Mouse (Mus musculus) spleen, adult 2 months (tissue): ENCODE measurements at regions not wholly inside any gene's neighbourhood (a gene's known extent, or its start where the extent isn't known, plus 50 kb on each side); places are given as distances from the start of the nearest gene placed in this dataset.

Experiments
- DNase-seq, 2 experiments: peaks; one replicate each; pipeline versions ENCODE4 v3.0.0 to v3.0.0-alpha.2; 2012 to 2021; ENCODE audit warnings: low spot score in 2 of 2, low read depth in 1 of 2
- H3K27ac ChIP-seq: fragments of 200-500 bp; 2 replicates; pipeline ENCODE4 v1.5.1; 2012; ENCODE audit warnings: low read length, inconsistent platforms; ENCODE audit not compliant: insufficient read depth
- H3K27me3 ChIP-seq: fragments of 200-500 bp; 2 replicates; pipeline ENCODE4 v1.6.1; 2012; ENCODE audit warnings: mild to moderate bottlenecking, moderate library complexity, low read length, inconsistent platforms; ENCODE audit not compliant: control insufficient read depth, insufficient read depth
- H3K36me3 ChIP-seq: fragments of 200-500 bp; 2 replicates; pipeline ENCODE4 v1.6.1; 2012; ENCODE audit warnings: mild to moderate bottlenecking, low read length, inconsistent platforms; ENCODE audit not compliant: control insufficient read depth, insufficient read depth
- H3K4me1 ChIP-seq: fragments of 200-500 bp; 2 replicates; pipeline ENCODE4 v1.6.1; 2011; ENCODE audit warnings: inconsistent platforms; ENCODE audit not compliant: control insufficient read depth, insufficient read depth, insufficient read length
- H3K4me3 ChIP-seq: fragments of 200-500 bp; 2 replicates; pipeline ENCODE4 v1.5.1; 2011; ENCODE audit warnings: mild to moderate bottlenecking, inconsistent platforms; ENCODE audit not compliant: insufficient read depth, insufficient read length; ENCODE audit errors: extremely low read depth
- CTCF ChIP-seq: fragments of 200-500 bp; IDR thresholded peaks from 2 replicates; pipeline ENCODE4 v1.5.1; 2011; ENCODE audit warnings: mild to moderate bottlenecking, inconsistent platforms; ENCODE audit not compliant: insufficient read depth, insufficient read length, insufficient replicate concordance; ENCODE audit errors: extremely low read depth
- POLR2A ChIP-seq: fragments of 200-500 bp; IDR thresholded peaks from 2 replicates; pipeline ENCODE4 v1.6.1; 2011; ENCODE audit warnings: low read depth, low read length, inconsistent platforms
- WGBS: fragments of 180-500 bp; shearing (Covaris S2); methylation state at CpG from one replicate; pipeline ENCODE4 v1.1.7; 2018; 5-methylcytosine and 5-hydroxymethylcytosine counted together

GRCm38 (mm10) chr1:185684638-185685037 is 230.0 kb downstream of the Slc30a10 start:
- DNase-seq, result no peak
- Histone ChIP-seq H3K36me3 (no peaks in the 10 kb centered on the region), H3K4me1 (no peaks in the 10 kb centered on the region), H3K27ac (no peak overlapping the region), H3K27me3 (no peaks in the 10 kb centered on the region), H3K4me3 (no peak overlapping the region)
- WGBS, result 77% methylated on average over 9 of the region's 9 CpGs
- no peak for TF ChIP-seq POLR2A
- TF ChIP-seq CTCF, result peak; percentile 4; the same call in 1 of the 2 replicates

GRCm38 (mm10) chr1:185688506-185688905 is 233.9 kb downstream of the Slc30a10 start:
- no peak overlapping the region for H3K27ac ChIP-seq
- no peaks in the 10 kb centered on the region for H3K27me3 ChIP-seq
- DNase-seq, result no peak
- TF ChIP-seq CTCF (no peak), POLR2A (no peak)
- 95% methylated on average over 10 of the region's 10 CpGs for WGBS
- no peaks in the 10 kb centered on the region for H3K4me1 ChIP-seq
- H3K4me3 ChIP-seq, result no peak overlapping the region
- H3K36me3 ChIP-seq, result no peaks in the 10 kb centered on the region

- no peak overlapping the region for H3K4me3 ChIP-seq
These were observed 240.7 kb downstream of the Slc30a10 start for GRCm38 (mm10) chr1:185695394-185695793.

GRCm38 (mm10) chr1:185699758-185700157 is 245.1 kb downstream of the Slc30a10 start:
- Histone ChIP-seq H3K4me1 (no peaks in the 10 kb centered on the region), H3K36me3 (no peaks in the 10 kb centered on the region), H3K27ac (no peak overlapping the region), H3K4me3 (no peak overlapping the region), H3K27me3 (no peaks in the 10 kb centered on the region)
- TF ChIP-seq POLR2A, result no peak
- TF ChIP-seq CTCF, result no peak
- WGBS, result 78% methylated on average over 6 of the region's 6 CpGs
- no peak for DNase-seq

More at GRCm38 (mm10) chr1:185695394-185695793, 240.7 kb downstream of the Slc30a10 start:
- Histone ChIP-seq H3K27me3 (no peaks in the 10 kb centered on the region), H3K36me3 (no peaks in the 10 kb centered on the region), H3K27ac (no peak overlapping the region), H3K4me1 (no peaks in the 10 kb centered on the region)
- no peak for DNase-seq
- 93% methylated on average over 2 of the region's 2 CpGs for WGBS
- TF ChIP-seq CTCF (no peak), POLR2A (no peak)

- Histone ChIP-seq H3K27me3 (no peaks in the 10 kb centered on the region), H3K36me3 (no peaks in the 10 kb centered on the region), H3K4me1 (no peaks in the 10 kb centered on the region), H3K27ac (no peak overlapping the region), H3K4me3 (no peak overlapping the region)
- DNase-seq, result no peak
- 67% methylated on average over 2 of the region's 2 CpGs for WGBS
- TF ChIP-seq CTCF (no peak), POLR2A (no peak)
These were observed 271.7 kb downstream of the Slc30a10 start for GRCm38 (mm10) chr1:185726324-185726723.

- Histone ChIP-seq H3K36me3 (no peaks in the 10 kb centered on the region), H3K4me1 (no peaks in the 10 kb centered on the region), H3K4me3 (no peak overlapping the region), H3K27me3 (no peaks in the 10 kb centered on the region), H3K27ac (no peak overlapping the region)
- no peak for DNase-seq
- TF ChIP-seq CTCF, result no peak
These were observed 272.2 kb downstream of the Slc30a10 start for GRCm38 (mm10) chr1:185726811-185727210.

GRCm38 (mm10) chr1:185727749-185728148 is 273.1 kb downstream of the Slc30a10 start:
- TF ChIP-seq POLR2A (no peak), CTCF (no peak)
- Histone ChIP-seq H3K27ac (no peak overlapping the region), H3K4me3 (no peak overlapping the region), H3K36me3 (no peaks in the 10 kb centered on the region), H3K27me3 (no peaks in the 10 kb centered on the region), H3K4me1 (no peaks in the 10 kb centered on the region)
- no peak for DNase-seq
- 78% methylated on average over 4 of the region's 4 CpGs for WGBS
